Mouse (Mus musculus) E14TG2a.4 (cell line): ENCODE results near the gene Fst.

ENCODE experiments used
- H3K27me3 ChIP-seq: 2 replicates; pipeline ENCODE4 v1.6.1; 2014; ENCODE audit warnings: low read length, control low read depth; ENCODE audit not compliant: insufficient read depth
- H3K36me3 ChIP-seq: 2 replicates; pipeline ENCODE4 v1.6.1; 2014; ENCODE audit warnings: low read length, control low read depth; ENCODE audit not compliant: insufficient read depth
- H3K4me1 ChIP-seq: replicated peaks from 2 replicates; pipeline ENCODE4 v1.6.1; 2014; ENCODE audit warnings: low read depth, low read length, control low read depth
- H3K4me3 ChIP-seq: replicated peaks from 2 replicates; pipeline ENCODE4 v1.5.1; 2014; ENCODE audit warnings: mild to moderate bottlenecking, low read length
- H3K9me3 ChIP-seq: 2 replicates; pipeline ENCODE4 v1.6.1; 2014; ENCODE audit warnings: low read length, control low read depth
- CTCF ChIP-seq: conservative IDR thresholded peaks from 2 replicates; pipeline ENCODE4 v1.5.1; 2014; ENCODE audit warnings: low read length
- NANOG ChIP-seq: IDR thresholded peaks from 2 replicates; pipeline ENCODE4 v1.6.1; 2014; ENCODE audit warnings: borderline replicate concordance, low read length, mixed read lengths
- POU5F1 ChIP-seq: IDR thresholded peaks from 2 replicates; pipeline ENCODE4 v1.6.1; 2014; ENCODE audit warnings: low read length, borderline replicate concordance

Gene Fst

GRCm38 (mm10) chr13:114462548-114463408 lies 4.0 kb upstream of the Fst start:
- peaks cover 8% of the 10 kb centered on the region for H3K4me1 ChIP-seq
- peaks cover 5% of the 10 kb centered on the region for H3K9me3 ChIP-seq
- no peaks in the 10 kb centered on the region for H3K36me3 ChIP-seq
- H3K27me3 ChIP-seq, result peaks cover 41% of the 10 kb centered on the region
- no peak overlapping the region for H3K4me3 ChIP-seq
- TF ChIP-seq POU5F1 (no peak), CTCF (no peak), NANOG (no peak)

- no peaks in the 10 kb centered on the region for H3K36me3 ChIP-seq
- peaks cover 5% of the 10 kb centered on the region for H3K9me3 ChIP-seq
- TF ChIP-seq POU5F1, result no peak
- TF ChIP-seq NANOG, result no peak
- peak; percentile 51 for TF ChIP-seq CTCF
- peaks cover 29% of the 10 kb centered on the region for H3K4me1 ChIP-seq
- H3K4me3 ChIP-seq, result peak overlapping the region; percentile 74
- H3K27me3 ChIP-seq, result peaks cover 64% of the 10 kb centered on the region
Observed at GRCm38 (mm10) chr13:114460306-114460892, 1.6 kb upstream of the Fst start.

DNA sequence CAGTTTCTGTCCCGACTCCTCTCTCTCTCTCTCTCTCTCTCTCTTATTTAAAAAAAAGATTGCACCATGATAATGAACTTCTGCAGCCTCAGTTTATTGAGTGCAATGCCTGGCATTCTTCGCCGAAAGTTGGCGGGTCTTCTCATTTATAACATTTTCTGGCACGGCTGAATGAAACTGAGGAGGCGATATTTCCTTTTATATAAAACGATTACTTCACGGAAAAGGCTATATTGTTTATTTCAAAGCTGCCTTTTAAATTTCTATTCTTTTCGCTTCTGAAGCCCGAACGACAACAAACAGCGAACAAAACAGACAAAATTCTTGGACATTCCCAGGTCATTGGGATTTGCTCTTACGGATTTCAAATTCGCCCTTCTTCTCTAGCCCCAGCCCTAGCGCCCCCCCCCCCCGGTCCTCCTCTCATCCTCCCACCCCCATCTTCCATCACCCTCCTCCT lies 980 bp upstream of the Fst start:
- TF ChIP-seq CTCF (no peak), NANOG (no peak)
- peaks cover 5% of the 10 kb centered on the region for H3K9me3 ChIP-seq
- peak overlapping the region; percentile 84 for H3K4me3 ChIP-seq
- H3K27me3 ChIP-seq, result peaks cover 71% of the 10 kb centered on the region
- H3K4me1 ChIP-seq, result peaks cover 33% of the 10 kb centered on the region
- H3K36me3 ChIP-seq, result no peaks in the 10 kb centered on the region

GRCm38 (mm10) chr13:114458291-114458885 lies 363 bp downstream of the Fst start:
- Histone ChIP-seq H3K36me3 (no peaks in the 10 kb centered on the region), H3K9me3 (peaks cover 5% of the 10 kb centered on the region), H3K4me1 (peaks cover 33% of the 10 kb centered on the region), H3K27me3 (peaks cover 82% of the 10 kb centered on the region), H3K4me3 (peak overlapping the region; percentile 84)
- TF ChIP-seq NANOG (no peak), POU5F1 (no peak), CTCF (no peak)

DNA sequence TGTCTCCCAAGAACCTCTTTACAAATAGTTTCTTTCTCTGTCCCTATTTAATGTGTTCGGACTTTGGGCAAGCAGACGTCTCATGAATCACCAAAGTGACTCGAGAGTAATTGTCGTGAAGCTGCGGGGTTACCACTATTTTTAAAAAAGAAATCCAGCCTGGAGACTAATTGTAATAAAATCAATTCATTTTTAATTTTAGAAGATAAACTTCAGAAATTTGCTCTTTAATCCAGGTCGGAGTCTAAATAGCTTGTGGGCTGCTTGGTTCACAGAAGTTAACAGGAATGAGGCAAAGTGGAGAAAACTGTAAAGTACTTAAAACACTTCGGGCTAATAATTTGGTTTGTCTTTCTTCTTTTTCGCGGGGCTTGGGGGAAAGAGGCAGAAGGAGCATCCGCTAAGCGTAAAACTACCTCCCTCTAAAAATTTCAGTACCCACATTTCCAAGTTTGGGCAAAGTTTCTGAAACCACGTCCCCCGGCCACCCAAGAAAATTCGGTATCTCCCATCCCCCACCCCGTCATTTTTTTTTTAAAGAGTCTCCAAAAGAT lies 1.1 kb downstream of the Fst start:
- TF ChIP-seq NANOG (no peak), POU5F1 (no peak), CTCF (no peak)
- peaks cover 80% of the 10 kb centered on the region for H3K27me3 ChIP-seq
- peak overlapping the region; percentile 84 for H3K4me3 ChIP-seq
- no peaks in the 10 kb centered on the region for H3K36me3 ChIP-seq
- H3K9me3 ChIP-seq, result peaks cover 5% of the 10 kb centered on the region
- peaks cover 33% of the 10 kb centered on the region for H3K4me1 ChIP-seq

DNA sequence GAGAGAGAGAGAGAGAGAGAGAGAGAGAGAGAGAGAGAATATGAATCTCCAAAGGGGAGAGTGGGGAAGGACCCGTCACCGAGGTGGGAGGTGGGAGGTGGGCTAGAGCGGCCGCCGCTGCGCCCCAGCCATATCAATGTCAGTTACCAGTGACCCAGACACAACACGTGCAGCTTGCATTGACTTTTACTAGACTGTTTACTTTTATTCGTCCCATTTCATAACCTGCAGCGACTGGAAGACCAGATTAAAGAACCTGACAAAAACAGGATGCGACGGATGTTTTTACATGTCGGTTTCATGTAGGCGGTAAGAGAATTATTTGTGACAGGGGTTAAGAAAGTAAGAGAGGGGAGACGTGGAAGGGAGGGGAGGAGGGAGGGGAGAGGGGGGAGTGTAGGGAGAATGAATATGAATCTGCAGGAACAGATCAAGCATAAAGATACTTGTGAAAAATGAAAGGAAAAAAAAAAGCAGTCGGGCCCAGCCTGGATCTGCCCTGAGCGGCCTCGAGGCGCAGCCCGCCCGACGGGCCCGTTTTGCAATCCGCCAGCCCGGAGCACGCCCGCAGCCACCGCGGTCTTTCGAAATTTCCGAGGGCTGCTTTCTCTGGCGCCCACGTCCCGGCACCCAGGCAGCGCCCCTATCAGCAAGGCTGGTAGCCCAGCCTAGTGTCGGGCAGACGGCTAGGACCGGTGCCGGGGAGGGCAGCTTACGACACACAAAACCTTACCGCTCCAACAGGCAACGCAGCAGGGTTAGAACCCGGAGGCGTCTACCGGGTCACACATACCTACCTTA lies 1.8 kb downstream of the Fst start:
- Histone ChIP-seq H3K4me1 (peaks cover 33% of the 10 kb centered on the region), H3K9me3 (peaks cover 5% of the 10 kb centered on the region), H3K27me3 (peaks cover 82% of the 10 kb centered on the region), H3K4me3 (peak overlapping the region; percentile 84), H3K36me3 (no peaks in the 10 kb centered on the region)
- TF ChIP-seq CTCF (no peak), POU5F1 (no peak), NANOG (no peak)

DNA sequence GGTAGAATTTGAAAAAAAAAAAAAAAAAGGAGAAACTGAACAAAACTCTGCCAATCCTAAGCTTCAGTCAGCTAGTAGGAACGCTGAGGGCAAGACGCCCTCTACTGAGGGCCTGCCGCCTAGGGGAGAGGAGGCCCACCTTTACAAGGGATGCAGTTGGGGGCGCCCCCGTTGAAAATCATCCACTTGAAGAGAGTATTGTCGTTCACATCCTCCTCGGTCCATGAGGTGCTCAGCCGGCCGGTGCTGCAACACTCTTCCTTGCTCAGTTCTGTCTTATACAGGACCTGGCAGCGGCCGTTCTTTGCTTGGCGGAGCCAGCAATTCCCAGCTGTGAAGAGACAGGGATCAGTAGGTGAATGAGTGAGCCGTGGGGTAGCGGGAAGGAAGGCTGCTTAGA lies 2.5 kb downstream of the Fst start:
- TF ChIP-seq NANOG, result no peak
- no peak for TF ChIP-seq POU5F1
- Histone ChIP-seq H3K4me3 (peak overlapping the region; percentile 61), H3K36me3 (no peaks in the 10 kb centered on the region), H3K27me3 (peaks cover 75% of the 10 kb centered on the region), H3K9me3 (no peaks in the 10 kb centered on the region), H3K4me1 (peaks cover 33% of the 10 kb centered on the region)

GRCm38 (mm10) chr13:114455788-114456187 lies 3.0 kb downstream of the Fst start:
- Histone ChIP-seq H3K4me1 (peaks cover 33% of the 10 kb centered on the region), H3K36me3 (no peaks in the 10 kb centered on the region), H3K27me3 (peaks cover 73% of the 10 kb centered on the region), H3K9me3 (no peaks in the 10 kb centered on the region), H3K4me3 (peak overlapping the region; percentile 61)
- TF ChIP-seq NANOG (no peak), POU5F1 (no peak), CTCF (no peak)
